Mouse (Mus musculus) granulocyte monocyte progenitor cell, adult 5-6 weeks (primary cell): ENCODE measurements at regions not wholly inside any gene's neighbourhood (a gene's known extent, or its start where the extent isn't known, plus 50 kb on each side); places are given as distances from the start of the nearest gene placed in this dataset.

Experiments used
- ATAC-seq: replicated peaks from 2 replicates; pipeline ENCODE4 v1.8.0; 2016; ENCODE audit warnings: mild to moderate bottlenecking, moderate TSS enrichment, inconsistent platforms; ENCODE audit not compliant: poor library complexity, severe bottlenecking

DNA sequence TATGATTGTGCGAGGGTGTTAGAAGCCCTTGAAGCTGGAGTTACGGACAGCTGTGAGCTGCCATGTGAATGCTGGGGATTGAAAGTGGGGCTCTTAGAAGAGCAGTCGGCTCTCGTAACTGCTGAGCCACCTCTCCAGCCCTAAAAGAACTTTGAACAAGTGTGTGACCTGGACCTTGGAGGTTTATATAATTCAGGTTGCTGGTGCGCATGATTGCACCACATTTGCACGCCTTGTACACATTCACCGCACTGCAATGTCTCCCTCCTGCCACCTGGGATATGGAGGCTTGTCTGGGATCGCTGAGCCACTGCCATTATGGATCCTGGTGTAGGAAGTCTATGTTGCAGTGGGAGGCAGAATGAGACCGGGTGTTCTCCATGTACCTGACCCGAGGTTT, 73.6 kb upstream of the Sox4 start:
- ATAC-seq, result no peak

DNA sequence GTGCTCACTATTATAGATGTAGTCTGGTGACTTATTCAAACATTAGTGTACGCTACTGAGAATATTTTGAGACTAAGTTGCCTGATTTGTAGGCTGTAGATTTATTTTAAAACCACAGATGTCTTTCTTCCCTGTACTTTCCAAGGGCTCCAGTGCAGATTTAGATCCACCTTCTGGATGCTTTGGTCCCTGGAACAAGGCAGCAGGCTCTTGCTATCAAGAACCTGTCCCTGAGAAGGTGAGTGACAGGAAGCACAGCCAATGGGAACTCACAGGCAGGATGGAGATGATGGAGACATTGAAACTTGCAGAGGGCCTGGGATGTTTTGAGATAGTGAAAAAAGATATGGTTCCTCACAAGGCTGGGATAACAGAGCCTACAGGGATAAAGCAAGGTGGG, 70.0 kb upstream of the Sox4 start:
- no peak for ATAC-seq

DNA sequence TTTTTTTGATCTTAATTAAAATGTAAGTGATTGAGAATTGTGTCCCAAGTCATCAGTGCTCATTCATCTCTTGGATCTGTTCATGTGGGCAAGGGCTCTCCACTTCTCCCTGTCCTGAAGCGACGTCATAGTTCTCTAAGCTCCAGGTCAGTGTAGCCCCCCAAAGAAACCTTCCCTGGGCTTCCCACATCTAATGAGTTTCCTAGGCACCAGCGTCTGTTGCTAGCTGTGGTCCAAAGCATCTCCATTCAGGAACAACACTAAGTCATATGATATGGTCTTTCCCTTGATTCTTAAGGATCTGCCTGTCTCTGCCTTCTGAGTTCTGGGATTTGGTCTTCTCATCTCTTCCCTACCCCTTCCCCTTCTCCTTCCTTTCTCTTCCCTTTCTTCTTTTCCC, 66.3 kb upstream of the Sox4 start:
- ATAC-seq, result no peak

DNA sequence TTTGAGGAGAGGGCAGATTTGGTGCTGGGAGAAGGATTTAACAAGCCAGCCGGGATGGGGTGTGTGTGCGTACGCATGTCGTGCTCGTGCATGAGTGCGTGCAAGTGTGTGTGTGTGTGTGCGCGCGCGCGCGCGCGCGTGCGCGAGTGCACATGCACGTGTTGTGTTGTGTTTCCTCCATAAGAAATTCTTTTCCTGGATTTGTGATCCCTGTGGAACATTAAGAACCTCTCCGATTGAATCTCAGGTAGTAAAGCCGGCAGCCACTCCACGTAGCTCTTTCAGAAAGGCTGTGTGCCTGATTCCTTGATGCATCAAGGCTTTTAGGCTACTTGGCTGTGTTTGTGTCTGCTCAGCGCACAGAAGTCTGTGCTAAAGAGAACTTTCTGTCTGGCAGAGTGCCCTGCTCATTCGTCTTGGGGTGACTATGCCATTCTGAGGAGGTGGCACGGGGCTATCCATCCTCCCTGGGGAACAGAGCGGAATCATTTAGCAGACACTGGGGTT, 62.7 kb upstream of the Sox4 start:
- ATAC-seq, result no peak

DNA sequence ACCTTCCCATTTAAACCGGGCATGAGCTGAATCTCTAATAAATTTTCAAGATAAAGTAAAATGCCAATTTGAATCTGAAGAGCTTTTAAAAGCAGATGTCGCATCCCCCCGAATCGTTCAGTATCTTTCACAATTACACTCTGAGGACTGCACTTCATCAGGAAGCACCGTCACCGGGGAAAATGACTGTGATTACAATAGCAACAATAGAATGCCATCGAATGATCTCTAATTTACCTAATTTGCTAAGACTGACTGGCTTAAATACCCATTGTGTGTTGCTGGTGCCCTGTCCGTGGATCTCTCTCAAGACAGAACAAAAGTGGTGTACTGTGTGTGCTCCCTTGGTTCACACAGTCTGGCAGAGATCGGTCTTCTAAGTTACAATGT, 62.1 kb upstream of the Sox4 start:
- ATAC-seq, result no peak

DNA sequence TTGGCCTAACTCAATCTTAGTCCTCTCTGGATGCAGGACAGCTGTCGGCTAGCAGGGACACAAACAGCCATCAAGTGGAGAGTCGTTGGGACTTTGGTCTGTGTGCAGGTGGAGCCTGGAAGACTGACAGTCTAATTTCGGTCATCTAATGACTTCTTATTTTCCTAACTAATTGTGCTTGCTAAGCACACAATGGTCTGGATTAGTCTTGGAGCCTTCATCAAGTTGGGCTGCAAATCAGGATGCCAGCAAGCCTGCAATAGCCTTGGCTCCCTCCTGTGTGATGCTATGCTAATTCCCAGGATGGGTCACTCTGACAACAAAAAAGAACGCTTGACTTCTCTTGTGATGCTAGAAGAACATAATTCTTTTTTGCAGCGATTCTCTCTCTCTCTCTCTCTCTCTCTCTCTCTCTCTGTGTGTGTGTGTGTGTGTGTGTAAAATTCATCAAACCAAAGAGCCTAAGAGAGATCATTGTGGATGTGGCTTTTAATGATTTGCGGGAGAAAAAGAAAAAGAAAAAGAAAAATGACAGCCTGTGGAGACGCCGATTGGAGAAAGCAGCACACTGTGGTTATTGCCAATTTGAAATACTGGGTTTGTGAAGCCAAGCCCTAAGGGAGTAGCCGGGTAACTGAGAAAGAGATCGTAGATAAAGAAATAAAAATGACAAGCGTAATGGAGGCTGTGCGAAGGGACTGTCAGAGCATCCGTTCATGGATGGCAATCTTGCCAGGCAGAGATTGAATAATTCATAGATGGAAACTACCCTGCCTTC, 61.5 kb upstream of the Sox4 start:
- ATAC-seq, result no peak

DNA sequence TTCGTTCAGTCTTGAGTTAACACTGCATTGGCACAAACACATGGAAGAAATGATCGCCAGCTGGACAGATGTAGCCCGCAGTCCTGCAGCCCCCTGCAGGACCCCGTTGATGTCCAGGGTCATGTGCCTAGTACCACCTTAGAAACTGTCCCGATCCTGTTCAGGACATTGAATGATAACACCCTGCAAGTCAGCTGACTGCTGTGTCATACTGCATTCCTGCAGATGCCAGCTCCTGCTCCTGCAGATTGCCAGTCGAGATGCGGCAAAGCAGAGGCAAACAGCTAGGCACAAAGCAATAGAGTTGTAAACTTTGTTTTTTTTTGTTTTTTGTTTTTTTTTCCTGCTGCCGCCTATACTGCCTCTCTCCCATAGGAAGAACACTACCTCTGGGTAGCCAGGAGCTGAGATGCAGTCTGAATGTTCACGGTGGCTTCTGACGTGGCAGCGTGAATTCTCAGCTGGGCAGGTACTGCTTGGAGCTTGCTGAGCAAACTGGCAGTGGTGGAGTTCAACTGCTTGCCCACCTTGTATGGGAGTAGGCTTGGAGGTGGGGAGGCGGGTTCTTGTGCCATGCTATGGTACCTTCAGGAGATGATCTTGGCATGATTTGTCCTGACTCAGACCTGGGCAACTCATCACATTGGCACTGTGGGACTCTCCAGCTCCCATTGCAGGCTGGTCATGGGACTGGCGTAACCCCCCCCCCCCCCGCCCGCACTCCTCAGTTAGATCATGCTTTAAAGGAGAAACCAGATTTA, 60.7 kb upstream of the Sox4 start:
- no peak for ATAC-seq

DNA sequence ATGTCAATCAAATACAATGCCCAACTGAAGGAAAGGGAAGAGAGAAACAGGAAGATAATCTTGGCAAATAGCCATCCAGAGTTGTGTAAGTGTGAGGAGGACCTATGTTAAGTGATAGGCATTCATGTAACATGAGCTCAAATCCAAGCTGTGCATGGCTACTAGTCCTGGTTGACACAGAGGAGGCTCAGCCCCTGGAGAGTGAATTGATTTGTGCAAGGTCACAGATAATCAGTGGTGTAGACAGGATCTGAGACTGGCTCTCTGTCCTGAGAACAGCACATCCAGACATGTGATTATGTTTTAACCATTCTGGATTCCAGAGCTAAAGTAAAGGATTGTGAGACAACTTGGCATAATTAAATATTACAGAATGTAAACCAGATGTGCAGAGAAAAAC, 53.0 kb upstream of the Sox4 start:
- ATAC-seq, result peak; percentile 72
